Mouse (Mus musculus) Patski (cell line): ENCODE measurements around the gene Hacd4. TPM values are rescaled to one million over a fixed set of nuclear protein-coding genes. Genes with fewer than 3 reads are reported as not detected.
"Not testable (repeated sequence)": the region's sequence is repeated elsewhere in the genome, so short reads cannot be mapped to it uniquely, and the experiment has no call there.

Experiments
- ATAC-seq: fragments of 100-300 bp; one replicate; pipeline ENCODE4 v1.8.0; 2021
- CTCF ChIA-PET: fragments of 350-600 bp; sonication (Branson Sonifier 250); formaldehyde crosslinking; loops from one replicate; lab custom pipeline; 2022; ENCODE audit warnings: inconsistent platforms; lab: Charles Lee
- POLR2A ChIA-PET: fragments of 350-600 bp; sonication (Branson Sonifier 250); formaldehyde crosslinking; loops from one replicate; lab custom pipeline; 2022; ENCODE audit warnings: antibody characterized with exemption, inconsistent platforms; lab: Charles Lee
- DNase-seq: peaks from one replicate; pipeline ENCODE4 v3.0.0-alpha.2; 2011; ENCODE audit warnings: low read depth, low spot score
- H3K27me3 ChIP-seq: fragments of 371-371 bp; one replicate; pipeline ENCODE4 v1.5.1; 2021
- CTCF ChIP-seq: fragments of 100-300 bp; IDR thresholded peaks from one replicate; pipeline ENCODE4 v1.5.1; 2021
- in situ Hi-C: fragments of 300-500 bp; cut with MboI; formaldehyde crosslinking; loops from 3 replicates; pipeline ENCODE4 v1.11.1; 2018; ENCODE audit warnings: low pct_unique_long_range_greater_than_20kb, mixed read lengths
- polyA plus RNA-seq: library from polyadenylated mRNA; unstranded; gene quantifications from one replicate; pipeline ENCODE4 v1.2.3, GENCODE M21; 2021

Gene Hacd4
- polyA plus RNA-seq, 1 experiment from 2014 or later = 22.9 TPM

- in situ Hi-C loops = no loop called here
- CTCF ChIA-PET = interaction anchor here (1.0 kb wide), 1 partner anchor 17 kb away, joined by 3 read pairs; no protein-coding TSS in a partner anchor
- POLR2A ChIA-PET = no interaction called here
- DNase-seq = no peak
- H3K27me3 ChIP-seq = no peaks in the 10 kb centered on the region
- TF ChIP-seq CTCF = no peak
- ATAC-seq = no peak
Measured at GRCm38 (mm10) chr4:88406887-88407696, 31.6 kb downstream of the Hacd4 start.

DNA sequence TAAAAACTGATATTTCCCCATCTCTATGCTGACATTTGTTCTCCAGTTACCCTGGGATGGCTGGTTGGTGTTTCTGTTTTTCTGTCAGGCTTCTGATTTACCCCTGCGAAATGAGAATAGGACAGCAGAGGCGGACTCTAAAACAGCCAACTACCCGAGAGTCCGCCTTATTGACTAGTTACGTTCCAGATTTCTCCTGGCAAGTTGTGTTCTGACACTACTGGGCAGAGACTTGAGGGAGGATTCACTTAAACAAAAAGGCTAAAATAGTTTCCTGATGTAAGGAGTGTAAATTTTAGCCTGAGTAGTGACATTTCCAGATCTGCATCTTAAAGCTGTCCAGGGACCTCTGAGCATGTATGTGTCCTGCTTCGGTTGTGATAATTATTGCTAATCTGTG is 35.8 kb downstream of the Hacd4 start:
- no peak for ATAC-seq
- H3K27me3 ChIP-seq = no peaks in the 10 kb centered on the region
- in situ Hi-C loops = no loop called here
- ChIA-PET POLR2A (interaction anchor here (0.5 kb wide), 1 partner anchor 1045 kb away, joined by 3 read pairs; no protein-coding TSS in a partner anchor), CTCF (interaction anchor here (1.3 kb wide), 1 partner anchor 33 kb away, joined by 5 read pairs; no protein-coding TSS in a partner anchor)
- no peak for DNase-seq
- no peak for TF ChIP-seq CTCF

- POLR2A ChIA-PET = no interaction called here
- TF ChIP-seq CTCF = no peak
- in situ Hi-C loops = no loop called here
- ATAC-seq (no peak), DNase-seq (no peak)
- CTCF ChIA-PET = no interaction called here
- no peaks in the 10 kb centered on the region for H3K27me3 ChIP-seq
Measured at GRCm38 (mm10) chr4:88400992-88401313, 37.8 kb downstream of the Hacd4 start.

DNA sequence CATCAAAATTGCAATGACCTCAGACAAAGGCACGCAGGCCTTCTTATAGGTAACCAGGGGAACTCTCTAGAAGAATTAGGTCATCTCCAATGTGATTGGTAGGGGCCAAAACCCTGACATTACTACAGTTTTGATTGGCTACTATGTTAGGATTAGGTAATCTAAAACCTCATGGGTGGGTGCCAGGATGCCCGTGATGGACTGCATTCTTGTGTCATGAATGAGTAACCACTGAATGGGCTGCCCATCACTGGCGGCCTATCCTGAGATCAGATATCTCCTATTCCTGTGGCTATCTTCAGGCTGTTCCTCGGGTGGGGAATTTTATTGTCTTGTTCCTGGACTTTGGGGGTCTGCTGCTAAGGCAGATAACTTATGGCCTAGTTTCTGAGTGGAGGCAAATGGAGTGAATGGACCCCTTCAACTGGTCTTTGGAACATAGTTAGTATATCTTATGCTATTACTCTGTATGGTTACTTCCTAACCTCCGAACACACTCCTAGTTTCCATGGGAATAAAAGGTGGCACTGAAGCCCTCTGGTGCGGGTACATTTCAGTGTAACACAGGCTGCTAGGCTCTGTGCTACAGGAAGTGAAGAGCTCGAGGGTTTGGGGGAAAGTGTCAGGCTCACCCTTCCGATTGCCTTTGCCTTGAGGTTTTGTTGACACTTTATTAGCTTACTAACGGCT is 38.3 kb downstream of the Hacd4 start:
- POLR2A ChIA-PET = no interaction called here
- CTCF ChIA-PET = no interaction called here
- no peak for DNase-seq
- in situ Hi-C loops = no loop called here
- no peak for ATAC-seq
- no peaks in the 10 kb centered on the region for H3K27me3 ChIP-seq
- no peak for TF ChIP-seq CTCF

DNA sequence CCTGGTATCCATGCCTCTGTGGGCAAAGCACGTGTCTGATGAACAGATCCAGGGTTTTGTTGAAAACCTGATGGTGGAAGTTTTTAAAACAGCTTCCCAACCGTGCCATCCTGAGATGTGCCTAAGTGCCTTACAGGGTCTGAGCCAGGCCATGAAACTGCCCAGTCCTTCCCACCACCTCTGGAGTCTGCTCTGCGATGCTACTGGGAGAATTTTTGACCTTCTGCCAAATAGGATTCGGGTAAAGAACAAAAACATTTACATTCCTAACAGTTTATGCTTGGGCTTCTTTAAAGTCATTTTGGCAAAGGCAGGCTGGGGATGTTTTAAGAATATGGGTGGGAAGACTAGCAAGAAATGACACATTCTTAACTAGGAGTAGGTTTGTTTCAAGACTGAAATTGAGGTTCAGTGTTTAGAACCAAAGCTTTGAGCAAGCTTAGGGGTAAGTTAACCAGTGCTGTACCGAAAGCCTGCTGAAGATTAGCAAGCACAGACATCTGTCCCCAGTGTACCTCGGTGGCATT is 41.7 kb downstream of the Hacd4 start:
- CTCF ChIA-PET = interaction anchor here (1.3 kb wide), 1 partner anchor 119 kb away, joined by 3 read pairs; no protein-coding TSS in a partner anchor
- no peak for TF ChIP-seq CTCF
- ATAC-seq (no peak), DNase-seq (no peak)
- in situ Hi-C loops = no loop called here
- no peaks in the 10 kb centered on the region for H3K27me3 ChIP-seq
- POLR2A ChIA-PET = no interaction called here

GRCm38 (mm10) chr4:88395717-88396116 is 43.0 kb downstream of the Hacd4 start:
- no peak for TF ChIP-seq CTCF
- ATAC-seq (no peak), DNase-seq (no peak)
- ChIA-PET POLR2A (no interaction called here), CTCF (no interaction called here)
- in situ Hi-C loops = no loop called here
- H3K27me3 ChIP-seq = no peaks in the 10 kb centered on the region

DNA sequence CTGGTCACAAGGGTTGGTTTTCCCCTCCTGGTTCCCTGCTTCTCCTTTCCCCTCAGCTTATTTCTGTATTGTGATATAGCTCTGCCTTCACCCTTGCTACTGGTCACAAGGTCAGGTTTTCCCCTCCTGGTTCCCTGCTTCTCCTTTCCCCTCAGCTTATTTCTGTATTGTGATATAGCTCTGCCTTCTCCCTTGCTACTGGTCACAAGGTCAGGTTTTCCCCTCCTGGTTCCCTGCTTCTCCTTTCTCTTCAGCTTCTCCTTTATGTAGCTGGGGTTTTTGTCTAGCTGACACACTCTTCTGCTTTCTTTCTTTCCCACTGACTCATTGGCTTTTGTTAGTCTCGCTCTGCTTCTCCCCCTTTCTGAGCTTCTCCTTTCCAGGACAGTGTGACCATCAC is 48.1 kb downstream of the Hacd4 start:
- ATAC-seq, in situ Hi-C loops, DNase-seq, H3K27me3 ChIP-seq, POLR2A ChIA-PET: not testable (repeated sequence)
- CTCF ChIA-PET = interaction anchor here (1.0 to 1.3 kb wide), 4 partner anchors 16 to 75 kb away, joined by 3 to 4 read pairs (median 4); no protein-coding TSS in a partner anchor

GRCm38 (mm10) chr4:88390036-88390435 is 48.7 kb downstream of the Hacd4 start:
- CTCF ChIA-PET = interaction anchor here (1.1 to 1.3 kb wide), 2 partner anchors 17 to 74 kb away, joined by 3 to 4 read pairs; no protein-coding TSS in a partner anchor

DNA sequence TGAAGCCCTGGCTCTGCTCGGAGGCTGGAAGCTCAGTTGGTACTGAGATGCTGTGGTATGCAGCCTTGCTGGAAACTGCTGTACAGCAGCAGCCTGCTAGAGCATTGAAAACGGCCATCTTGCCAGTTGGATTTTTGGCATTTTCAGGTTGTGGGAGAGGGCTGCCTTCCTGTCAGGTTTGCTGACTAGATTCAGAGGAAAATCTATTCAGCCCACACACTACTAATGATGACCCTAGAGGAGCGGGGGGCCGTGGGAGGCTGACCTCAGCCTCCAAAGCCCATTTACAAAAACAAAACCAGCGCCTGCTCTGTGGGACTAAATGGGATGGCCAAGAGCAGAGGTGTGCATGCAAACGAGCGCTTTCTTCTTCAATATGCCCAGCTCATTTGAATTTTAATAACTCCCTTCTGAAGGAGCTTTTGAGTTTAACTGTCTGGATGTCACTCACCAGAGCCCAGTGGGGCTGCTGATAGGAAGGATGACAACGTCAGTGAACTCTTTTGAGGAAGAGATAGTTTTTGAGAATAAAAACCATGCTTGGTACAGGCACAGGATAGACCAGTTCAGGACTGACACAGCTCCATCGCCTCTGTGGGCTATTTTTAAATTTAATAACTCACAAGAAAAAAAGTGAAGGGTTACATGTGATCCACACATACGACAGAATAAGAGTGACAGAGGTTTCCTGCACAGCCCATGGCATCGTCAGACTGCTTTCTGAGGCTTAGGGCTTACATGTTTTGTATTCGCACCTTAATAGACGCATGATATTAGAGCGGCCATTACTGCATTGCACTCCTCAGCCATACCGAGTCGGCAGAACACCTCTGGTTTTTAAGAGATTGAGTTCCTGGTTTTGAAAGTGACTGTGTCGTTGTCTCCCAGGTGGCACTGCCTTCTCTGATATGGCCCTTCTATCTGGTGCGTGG is 66.2 kb downstream of the Hacd4 start:
- no peaks in the 10 kb centered on the region for H3K27me3 ChIP-seq
- CTCF ChIA-PET = interaction anchor here (0.9 to 3.2 kb wide), 6 partner anchors 13 to 142 kb away, joined by 3 to 13 read pairs (median 3); no protein-coding TSS in a partner anchor
- in situ Hi-C loops = no loop called here
- TF ChIP-seq CTCF = no peak
- POLR2A ChIA-PET = no interaction called here
- ATAC-seq (no peak), DNase-seq (no peak)

More at GRCm38 (mm10) chr4:88390036-88390435, 48.7 kb downstream of the Hacd4 start:
- in situ Hi-C loops = no loop called here
- no peak for DNase-seq
- POLR2A ChIA-PET = no interaction called here
- H3K27me3 ChIP-seq = no peaks in the 10 kb centered on the region
- no peak for ATAC-seq
- TF ChIP-seq CTCF = no peak

DNA sequence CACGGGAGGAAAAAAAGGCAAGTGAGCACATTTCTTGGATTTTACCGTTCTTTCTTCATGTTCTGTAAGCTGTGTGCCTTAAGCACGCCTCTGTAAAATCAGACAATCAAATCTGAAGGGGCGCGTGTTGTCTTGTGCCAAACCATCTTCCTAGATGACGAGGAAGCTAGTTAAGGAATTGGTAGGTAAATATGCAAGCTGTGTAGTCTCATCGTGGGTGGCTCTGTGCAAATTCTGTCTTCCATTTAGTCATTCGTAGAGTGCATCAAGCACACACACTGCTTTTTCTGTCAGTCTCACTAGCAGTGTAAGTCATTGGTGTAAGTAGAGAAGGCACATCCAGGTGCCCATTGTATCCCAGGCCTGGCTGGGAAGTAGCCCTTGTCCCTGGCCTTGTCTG is 67.9 kb downstream of the Hacd4 start:
- H3K27me3 ChIP-seq = no peaks in the 10 kb centered on the region
- ATAC-seq (no peak), DNase-seq (no peak)
- in situ Hi-C loops = no loop called here
- POLR2A ChIA-PET = no interaction called here
- no peak for TF ChIP-seq CTCF
- CTCF ChIA-PET = interaction anchor here (0.9 to 3.2 kb wide), 3 partner anchors 16 to 106 kb away, joined by 3 to 13 read pairs (median 5); no protein-coding TSS in a partner anchor
